Mouse (Mus musculus) stomach, embryonic 15.5 days (tissue): ENCODE measurements around the gene Gm19402. TPM values are rescaled to one million over a fixed set of nuclear protein-coding genes. Genes with fewer than 3 reads are reported as not detected.

ENCODE experiments used
- ATAC-seq: fragments of 200-750 bp; cut with Nextera tagmentation; 2 replicates; pipeline ENCODE4 v1.8.0; 2017; ENCODE audit warnings: low read depth, moderate number of reproducible peaks, moderate TSS enrichment; ENCODE audit not compliant: insufficient read depth, low FRiP score
- H3K27ac ChIP-seq: fragments of 300-500 bp; sonication (generic); 2 replicates; pipeline ENCODE4 v1.5.1; 2015; ENCODE audit warnings: mild to moderate bottlenecking, inconsistent platforms
- H3K27me3 ChIP-seq: fragments of 300-500 bp; sonication (generic); replicated peaks from 2 replicates; pipeline ENCODE4 v1.6.1; 2015; ENCODE audit warnings: inconsistent platforms
- H3K36me3 ChIP-seq: fragments of 300-500 bp; sonication (generic); 2 replicates; pipeline ENCODE4 v1.6.1; 2015; ENCODE audit warnings: inconsistent platforms
- H3K4me1 ChIP-seq: fragments of 300-500 bp; sonication (generic); 2 replicates; pipeline ENCODE4 v1.6.1; 2015; ENCODE audit warnings: inconsistent platforms
- H3K4me2 ChIP-seq: fragments of 300-500 bp; sonication (generic); 2 replicates; pipeline ENCODE4 v1.6.1; 2015; ENCODE audit warnings: mild to moderate bottlenecking, inconsistent platforms
- H3K4me3 ChIP-seq: fragments of 300-500 bp; sonication (generic); replicated peaks from 2 replicates; pipeline ENCODE4 v1.5.1; 2015; ENCODE audit warnings: inconsistent platforms
- H3K9ac ChIP-seq: fragments of 300-500 bp; sonication (generic); 2 replicates; pipeline ENCODE4 v1.6.1; 2015; ENCODE audit warnings: inconsistent platforms
- H3K9me3 ChIP-seq: fragments of 300-500 bp; sonication (generic); 2 replicates; pipeline ENCODE4 v1.6.1; 2016; ENCODE audit warnings: inconsistent platforms
- WGBS: fragments of 180-500 bp; shearing (Covaris S2); methylation state at CpG from one replicate; pipeline ENCODE4 v1.1.7; 2015; 5-methylcytosine and 5-hydroxymethylcytosine counted together
- microRNA counts: library from miRNA; unstranded; fragments of <30 nt; microRNA quantifications from one replicate; lab custom pipeline; 2016
- microRNA-seq: library from miRNA; unstranded; fragments of <30 nt; microRNA quantifications from one replicate; pipeline ENCODE4, GENCODE M21; 2016
- polyA plus RNA-seq: library from polyadenylated mRNA; unstranded; fragments of >200 nt; fragmentation: Nextera tagmentation; extraction: Ambion mirVana; gene quantifications from 2 replicates; pipeline ENCODE4 v1.2.1, GENCODE M21; 2015

Gene Gm19402
- polyA plus RNA-seq, 1 experiment from 2014 or later = not detected

- WGBS = 51% methylated on average over 15 of the region's 15 CpGs
- no peak for ATAC-seq
- no peaks in the 10 kb centered on the region for H3K27me3 ChIP-seq
- H3K4me2 ChIP-seq = no peak overlapping the region
- H3K27ac ChIP-seq = no peak overlapping the region
- H3K9me3 ChIP-seq = no peaks in the 10 kb centered on the region
- no peak overlapping the region for H3K4me3 ChIP-seq
- no peaks in the 10 kb centered on the region for H3K36me3 ChIP-seq
- H3K4me1 ChIP-seq = 0 out of 2 replicates have a peak, but pooled peaks cover 3% of the 10 kb centered on the region
- H3K9ac ChIP-seq = no peak overlapping the region
These were observed 32.1 kb downstream of the Gm19402 start for GRCm38 (mm10) chr10:77658286-77658994.

GRCm38 (mm10) chr10:77652046-77652445 is 38.5 kb downstream of the Gm19402 start:
- no peaks in the 10 kb centered on the region for H3K4me1 ChIP-seq
- no peak overlapping the region for H3K9ac ChIP-seq
- H3K4me2 ChIP-seq = no peak overlapping the region
- WGBS = 85% methylated on average over 9 of the region's 9 CpGs
- no peaks in the 10 kb centered on the region for H3K9me3 ChIP-seq
- H3K36me3 ChIP-seq = no peaks in the 10 kb centered on the region
- H3K27me3 ChIP-seq = no peaks in the 10 kb centered on the region
- H3K27ac ChIP-seq = no peak overlapping the region
- no peak for ATAC-seq
- no peak overlapping the region for H3K4me3 ChIP-seq

GRCm38 (mm10) chr10:77647901-77648300 is 42.7 kb downstream of the Gm19402 start:
- H3K36me3 ChIP-seq = peaks cover 32% of the 10 kb centered on the region
- ATAC-seq = no peak
- no peak overlapping the region for H3K27ac ChIP-seq
- H3K4me1 ChIP-seq = no peaks in the 10 kb centered on the region
- H3K9ac ChIP-seq = no peak overlapping the region
- no peak overlapping the region for H3K4me3 ChIP-seq
- 82% methylated on average over 8 of the region's 8 CpGs for WGBS
- no peaks in the 10 kb centered on the region for H3K9me3 ChIP-seq
- H3K4me2 ChIP-seq = no peak overlapping the region
- H3K27me3 ChIP-seq = no peaks in the 10 kb centered on the region

GRCm38 (mm10) chr10:77647461-77647860 is 43.1 kb downstream of the Gm19402 start:
- Histone ChIP-seq H3K4me1 (no peaks in the 10 kb centered on the region), H3K9me3 (no peaks in the 10 kb centered on the region), H3K36me3 (peaks cover 35% of the 10 kb centered on the region), H3K4me2 (no peak overlapping the region), H3K9ac (no peak overlapping the region), H3K27me3 (no peaks in the 10 kb centered on the region), H3K27ac (no peak overlapping the region), H3K4me3 (no peak overlapping the region)
- ATAC-seq = no peak
- WGBS = 72% methylated on average over 1 of the region's 1 CpGs

GRCm38 (mm10) chr10:77645571-77645970 is 45.0 kb downstream of the Gm19402 start:
- Histone ChIP-seq H3K4me3 (no peak overlapping the region), H3K4me1 (no peaks in the 10 kb centered on the region), H3K4me2 (no peak overlapping the region), H3K9me3 (no peaks in the 10 kb centered on the region), H3K9ac (no peak overlapping the region), H3K27ac (no peak overlapping the region), H3K36me3 (peaks cover 47% of the 10 kb centered on the region), H3K27me3 (no peaks in the 10 kb centered on the region)
- no peak for ATAC-seq
- 88% methylated on average over 5 of the region's 5 CpGs for WGBS

- no peak for ATAC-seq
- H3K27me3 ChIP-seq = no peaks in the 10 kb centered on the region
- WGBS = 72% methylated on average over 7 of the region's 7 CpGs
- no peak overlapping the region for H3K9ac ChIP-seq
- H3K4me1 ChIP-seq = 0 out of 2 replicates have a peak, but pooled peaks cover 5% of the 10 kb centered on the region
- no peak overlapping the region for H3K4me2 ChIP-seq
- H3K36me3 ChIP-seq = peaks cover 47% of the 10 kb centered on the region
- H3K27ac ChIP-seq = no peak overlapping the region
- H3K9me3 ChIP-seq = no peaks in the 10 kb centered on the region
- H3K4me3 ChIP-seq = no peak overlapping the region
These were observed 47.4 kb downstream of the Gm19402 start for GRCm38 (mm10) chr10:77643160-77643559.

MicroRNA genes within 50 kb of the gene (microRNA counts, 519-probe panel; counts per million panel counts)
- microRNA mmu-miR-1930 (lab: Ali Mortazavi, UCI) = 1,467 counts per million, percentile 6 among the panel's probes with 10 or more counts

Small RNAs within 50 kb of the gene (microRNA-seq; reads per million reads assigned to microRNA genes)
- gene Mir1930 = 11.6 reads per million, percentile 26 among the genes with 10 or more reads in this experiment

Other genes with a start within 250 kb of the Gm19402 start
- 36.1 and 40.0 TPM in 2 replicates for gene Fam207a, start 175.0 kb downstream of the Gm19402 start, polyA plus RNA-seq
- gene Itgb2, start 160.5 kb downstream of the Gm19402 start, polyA plus RNA-seq = 6.0 and 6.9 TPM in 2 replicates
- 174 and 178 TPM in 2 replicates for gene Pttg1ip, start 109.0 kb downstream of the Gm19402 start, polyA plus RNA-seq
- 324 and 334 TPM in 2 replicates for gene Sumo3, start 84.7 kb downstream of the Gm19402 start, polyA plus RNA-seq
- gene Gm49325, start 84.6 kb downstream of the Gm19402 start, polyA plus RNA-seq = 4.8 TPM in 1 of 2 replicates, not detected in the other
- gene Ube2g2, start 68.5 kb downstream of the Gm19402 start, polyA plus RNA-seq = 70.7 and 73.3 TPM in 2 replicates
- gene Tspear, start 4.2 kb downstream of the Gm19402 start, polyA plus RNA-seq = 0.85 and 1.0 TPM in 2 replicates
- gene Gm9508, start 6.5 kb upstream of the Gm19402 start, polyA plus RNA-seq = not detected in 2 replicates
- gene Gm10272, start 15.9 kb upstream of the Gm19402 start, polyA plus RNA-seq = not detected in 2 replicates
- gene Gm10024, start 20.7 kb upstream of the Gm19402 start, polyA plus RNA-seq = 0.35 TPM in 1 of 2 replicates, not detected in the other
- not detected in 2 replicates for gene Gm10142, start 25.1 kb upstream of the Gm19402 start, polyA plus RNA-seq
- gene Krtap12-1, start 29.8 kb upstream of the Gm19402 start, polyA plus RNA-seq = not detected in 2 replicates
- gene Gm10100, start 35.7 kb upstream of the Gm19402 start, polyA plus RNA-seq = not detected in 2 replicates
- gene Gm18596, start 51.9 kb upstream of the Gm19402 start, polyA plus RNA-seq = not detected in 2 replicates
- not detected in 2 replicates for gene Gm9736, start 60.6 kb upstream of the Gm19402 start, polyA plus RNA-seq
- not detected in 2 replicates for gene Gm3233, start 68.9 kb upstream of the Gm19402 start, polyA plus RNA-seq
- not detected in 2 replicates for gene Gm3238, start 80.6 kb upstream of the Gm19402 start, polyA plus RNA-seq
- not detected in 2 replicates for gene Gm7138, start 86.2 kb upstream of the Gm19402 start, polyA plus RNA-seq
- gene Gm3250, start 91.8 kb upstream of the Gm19402 start, polyA plus RNA-seq = not detected in 2 replicates
- gene Gm7137, start 97.4 kb upstream of the Gm19402 start, polyA plus RNA-seq = not detected in 2 replicates
- gene Gm9639, start 104.3 kb upstream of the Gm19402 start, polyA plus RNA-seq = not detected in 2 replicates
- gene Gm19668, start 108.4 kb upstream of the Gm19402 start, polyA plus RNA-seq = not detected in 2 replicates
- gene Gm9507, start 121.1 kb upstream of the Gm19402 start, polyA plus RNA-seq = not detected in 2 replicates
- not detected in 2 replicates for gene Gm2696, start 123.9 kb upstream of the Gm19402 start, polyA plus RNA-seq
- gene Krtap10-4, start 136.3 kb upstream of the Gm19402 start, polyA plus RNA-seq = not detected in 2 replicates
- gene Krtap10-10, start 145.2 kb upstream of the Gm19402 start, polyA plus RNA-seq = not detected in 2 replicates
- not detected in 2 replicates for gene Gm36176, start 156.0 kb upstream of the Gm19402 start, polyA plus RNA-seq
- gene Gm10318, start 162.1 kb upstream of the Gm19402 start, polyA plus RNA-seq = not detected in 2 replicates
- gene Gm3285, start 171.2 kb upstream of the Gm19402 start, polyA plus RNA-seq = not detected in 2 replicates
- 5.0 and 6.4 TPM in 2 replicates for gene Lrrc3, start 211.8 kb upstream of the Gm19402 start, polyA plus RNA-seq